14 mouse cellular contexts compared by ENCODE assay signal in the genomic region with DNA sequence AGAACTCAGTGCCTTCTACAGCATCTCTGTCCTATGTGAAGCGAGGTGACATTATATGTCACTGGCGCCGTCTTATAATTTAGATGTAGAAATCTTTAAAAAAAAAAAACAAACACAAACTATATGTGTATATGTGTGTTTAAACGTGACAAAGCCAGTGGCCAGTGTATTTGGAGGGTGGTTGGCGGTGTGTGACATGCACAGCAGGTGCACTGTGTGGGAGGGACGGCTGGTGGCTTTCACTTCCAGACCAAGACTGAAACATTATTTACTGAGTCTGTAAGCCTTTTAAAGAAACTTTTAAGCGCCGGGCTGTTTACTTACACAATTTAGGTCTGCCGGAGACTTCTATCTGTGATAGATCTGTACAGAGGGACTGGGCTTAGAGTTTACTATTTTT.
"Had no signal": no experiment of that assay in that cellular context is flagged by ENCODE, and none has a peak within 500 bp of the region (broad histone marks: within the 10 kb centered on the region; RNA-seq: fewer than 3 reads in every experiment).

No protein-coding gene starts in this region.

- ATAC-seq: liver, postnatal 0 days; lung, postnatal 0 days had no signal

- DNase-seq: liver, postnatal 0 days; lung, adult 2 months; lung, postnatal 14 days; lung, postnatal 4 days; right cerebral cortex, postnatal 14 days; thymus, adult 18-20 months; thymus, postnatal 14 days; thymus, postnatal 36 days had no signal

- H3K4me2 ChIP-seq: liver, embryonic 15.5 days; lung, embryonic 15.5 days; midbrain, embryonic 12.5 days; neural tube, embryonic 12.5 days had no signal

- H3K27ac ChIP-seq: liver, embryonic 15.5 days; lung, embryonic 15.5 days; midbrain, embryonic 10.5 days; midbrain, embryonic 12.5 days; neural tube, embryonic 12.5 days had no signal

- H3K9ac ChIP-seq: liver, embryonic 15.5 days; liver, postnatal 0 days; lung, embryonic 15.5 days; midbrain, embryonic 12.5 days; neural tube, embryonic 12.5 days had no signal

- H3K4me1 ChIP-seq: liver, embryonic 15.5 days; lung, embryonic 15.5 days had no signal

- H3K36me3 ChIP-seq: liver, embryonic 15.5 days; lung, embryonic 15.5 days; midbrain, embryonic 10.5 days; midbrain, embryonic 12.5 days; neural tube, embryonic 12.5 days had no signal

- H3K4me3 ChIP-seq: liver, embryonic 15.5 days; lung, embryonic 15.5 days; midbrain, embryonic 10.5 days; midbrain, embryonic 12.5 days; neural tube, embryonic 12.5 days had no signal

- H3K9me3 ChIP-seq: liver, embryonic 15.5 days; lung, embryonic 15.5 days; midbrain, embryonic 10.5 days; midbrain, embryonic 12.5 days; neural tube, embryonic 12.5 days had no signal

- H3K27me3 ChIP-seq: liver, embryonic 15.5 days; lung, embryonic 15.5 days; neural tube, embryonic 12.5 days had no signal
